ENCODE assay signal across 8 mouse cellular contexts in the genomic region with DNA sequence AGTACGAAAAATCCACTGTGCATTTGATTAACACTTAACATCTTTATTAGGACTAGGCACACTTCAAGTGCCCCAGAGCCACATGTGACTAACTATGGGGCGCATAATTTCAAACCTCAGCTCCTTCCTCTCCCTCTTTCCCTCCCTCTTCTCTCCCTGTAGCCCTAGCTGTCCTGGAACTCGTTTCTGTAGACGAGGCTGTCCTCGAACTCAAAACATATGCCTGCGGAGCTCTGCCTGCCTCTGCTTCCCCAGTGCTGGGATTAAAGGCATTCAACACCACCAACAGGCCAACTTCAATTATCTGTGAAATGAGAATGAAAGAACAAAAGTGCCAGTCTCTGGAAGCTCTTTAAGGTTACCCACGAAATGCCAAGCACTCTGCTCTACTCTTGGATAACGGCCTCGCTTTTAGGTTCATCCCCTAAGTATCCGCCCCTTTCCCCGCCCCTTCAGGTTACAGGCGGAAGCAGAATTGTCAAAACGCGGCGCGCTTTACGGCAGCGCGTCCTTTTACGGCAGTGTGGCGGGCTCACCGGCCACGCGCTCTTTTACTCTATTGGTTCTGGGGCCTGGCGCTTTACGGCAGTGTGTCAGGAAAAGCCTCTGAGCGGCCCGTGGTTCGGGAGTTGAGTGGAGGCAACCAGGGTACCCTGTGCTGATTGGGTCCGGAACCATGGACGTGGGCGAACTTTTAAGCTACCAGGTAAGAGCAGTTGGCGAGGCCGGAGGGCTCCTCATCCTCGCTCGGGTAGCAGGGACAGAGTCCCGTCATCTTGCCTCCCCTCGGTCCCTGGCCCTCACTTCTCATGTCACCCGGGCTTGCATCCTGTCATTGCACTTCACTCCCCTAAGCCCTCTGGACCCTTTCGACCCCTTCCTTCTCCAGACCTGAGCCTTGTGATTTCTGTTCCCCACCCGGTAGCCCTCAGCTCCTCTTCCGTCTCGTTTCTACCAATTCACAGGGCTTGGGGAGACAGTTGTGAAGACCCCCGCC. TPM values are rescaled to one million over a fixed set of nuclear protein-coding genes. Genes with fewer than 3 reads are reported as not detected.
A peak's percentile ranks its signal among the peaks of the same experiment; 100 is the strongest.
DNase-seq lines count a peak whose midpoint lies in the region; ATAC-seq lines count a peak whose summit lies in the region.

TSS of gene Ctnnbl1 (plus strand) at position 548 of the 997 bp plus-strand sequence.

- H3K4me1 ChIP-seq in brown adipose tissue, adult 24 weeks (ENCODE audit: control insufficient read depth, insufficient read depth, insufficient read length, low read length): no peaks in the 10 kb centered on the region; the same call in 1 of the 2 replicates
- peaks cover 12% of the 10 kb centered on the region for H3K4me1 ChIP-seq in heart, embryonic 13.5 days
- peaks cover 12% of the 10 kb centered on the region for H3K4me1 ChIP-seq in liver, embryonic 12.5 days
- H3K4me1 ChIP-seq in stomach, embryonic 15.5 days: peaks cover 4% of the 10 kb centered on the region

- H3K4me2 ChIP-seq in heart, embryonic 13.5 days: peak within 1 kb of the TSS; percentile 91
- peak within 1 kb of the TSS; percentile 91 for H3K4me2 ChIP-seq in liver, embryonic 12.5 days
- H3K4me2 ChIP-seq in stomach, embryonic 15.5 days: peak within 1 kb of the TSS; percentile 71

- no peaks in the 10 kb centered on the region for H3K36me3 ChIP-seq in heart, embryonic 13.5 days
- no peaks in the 10 kb centered on the region for H3K36me3 ChIP-seq in liver, embryonic 12.5 days
- H3K36me3 ChIP-seq in stomach, embryonic 15.5 days: no peaks in the 10 kb centered on the region

- H3K4me3 ChIP-seq in brown adipose tissue, adult 24 weeks (ENCODE audit: insufficient read depth, low read depth, low read length): peak within 1 kb of the TSS; percentile 99
- H3K4me3 ChIP-seq in heart, embryonic 13.5 days: peak within 1 kb of the TSS; percentile 92
- peak within 1 kb of the TSS; percentile 68 for H3K4me3 ChIP-seq in liver, embryonic 12.5 days
- peak within 1 kb of the TSS; percentile 82 for H3K4me3 ChIP-seq in stomach, embryonic 15.5 days (replicated peaks)

- peak within 1 kb of the TSS; percentile 90 for H3K9ac ChIP-seq in heart, embryonic 13.5 days
- H3K9ac ChIP-seq in liver, embryonic 12.5 days: peak within 1 kb of the TSS; percentile 80
- H3K9ac ChIP-seq in stomach, embryonic 15.5 days: peak within 1 kb of the TSS; percentile 60

- peak; percentile 87 for ATAC-seq in heart, embryonic 13.5 days (ENCODE audit: extremely low read depth, insufficient number of reproducible peaks, low FRiP score, low TSS enrichment)
- ATAC-seq in liver, embryonic 12.5 days: peak; percentile 95
- ATAC-seq in stomach, embryonic 15.5 days (ENCODE audit: insufficient read depth, low FRiP score, low read depth): peak; percentile 87

- H3K27me3 ChIP-seq in heart, embryonic 13.5 days (replicated peaks): no peaks in the 10 kb centered on the region; the same call in 1 of the 2 replicates
- no peaks in the 10 kb centered on the region; the same call in 1 of the 2 replicates for H3K27me3 ChIP-seq in liver, embryonic 12.5 days (replicated peaks)
- H3K27me3 ChIP-seq in stomach, embryonic 15.5 days (replicated peaks): 0 out of 2 replicates have a peak, but pooled peaks cover 6% of the 10 kb centered on the region

- 0 out of 2 replicates have a peak, but pooled peaks cover 1% of the 10 kb centered on the region for H3K9me3 ChIP-seq in heart, embryonic 13.5 days
- no peaks in the 10 kb centered on the region for H3K9me3 ChIP-seq in liver, embryonic 12.5 days (replicated peaks)
- no peaks in the 10 kb centered on the region for H3K9me3 ChIP-seq in stomach, embryonic 15.5 days

- peak within 1 kb of the TSS; percentile 37 for H3K27ac ChIP-seq in brown adipose tissue, adult 24 weeks (replicated peaks; ENCODE audit: low read depth, low read length)
- H3K27ac ChIP-seq in heart, embryonic 13.5 days (replicated peaks): no peak within 1 kb of the TSS
- H3K27ac ChIP-seq in liver, embryonic 12.5 days: no peak within 1 kb of the TSS
- no peak within 1 kb of the TSS for H3K27ac ChIP-seq in stomach, embryonic 15.5 days

- DNase-seq in CD4-positive, CD25-positive, alpha-beta regulatory T cell, adult 2 months (ENCODE audit: low read depth, low spot score): peak; percentile 100
- peak; percentile 62 for DNase-seq in fat pad, adult 2 months (ENCODE audit: extremely low read depth, low read depth, low spot score)
- peak; percentile 100 for DNase-seq in kidney, postnatal 10 days
- peak; percentile 95 to 98 for DNase-seq in natural killer cell, adult 2 months (ENCODE audit: low spot score in 2 of 2)

- 11% methylated on average over 44 of the region's 44 CpGs for WGBS in heart, embryonic 13.5 days
- 10% methylated on average over 44 of the region's 44 CpGs for WGBS in liver, embryonic 12.5 days (ENCODE audit: insufficient replicate concordance)
- 11% methylated on average over 43 of the region's 44 CpGs for WGBS in stomach, embryonic 15.5 days

RNA-seq across cellular contexts. Expression of gene Ctnnbl1, which starts in this region (rescaled TPM):
- 13.4 and 14.8 TPM in 2 replicates for polyA plus RNA-seq in brown adipose tissue, adult 24 weeks (2012; ENCODE audit: insufficient read depth, insufficient read length, missing spikeins)
- polyA plus RNA-seq in heart, embryonic 13.5 days (2015; fragmentation: Nextera tagmentation; extraction: Ambion mirVana): 31.5 and 35.4 TPM in 2 replicates
- polyA plus RNA-seq in liver, embryonic 12.5 days (2016; fragmentation: Nextera tagmentation; extraction: Ambion mirVana): 35.7 and 39.0 TPM in 2 replicates
- polyA plus RNA-seq in stomach, embryonic 15.5 days (2015; fragmentation: Nextera tagmentation; extraction: Ambion mirVana): 45.5 and 47.0 TPM in 2 replicates
